Mouse (Mus musculus) right cerebral cortex, postnatal 10 days (tissue): Measurements from ENCODE around the gene Drap1.

Experiments used
- DNase-seq, 2 experiments: peaks; one replicate each; pipeline ENCODE4 v3.0.0; 2021; ENCODE audit warnings: low spot score in 2 of 2

Drap1 gene

DNA sequence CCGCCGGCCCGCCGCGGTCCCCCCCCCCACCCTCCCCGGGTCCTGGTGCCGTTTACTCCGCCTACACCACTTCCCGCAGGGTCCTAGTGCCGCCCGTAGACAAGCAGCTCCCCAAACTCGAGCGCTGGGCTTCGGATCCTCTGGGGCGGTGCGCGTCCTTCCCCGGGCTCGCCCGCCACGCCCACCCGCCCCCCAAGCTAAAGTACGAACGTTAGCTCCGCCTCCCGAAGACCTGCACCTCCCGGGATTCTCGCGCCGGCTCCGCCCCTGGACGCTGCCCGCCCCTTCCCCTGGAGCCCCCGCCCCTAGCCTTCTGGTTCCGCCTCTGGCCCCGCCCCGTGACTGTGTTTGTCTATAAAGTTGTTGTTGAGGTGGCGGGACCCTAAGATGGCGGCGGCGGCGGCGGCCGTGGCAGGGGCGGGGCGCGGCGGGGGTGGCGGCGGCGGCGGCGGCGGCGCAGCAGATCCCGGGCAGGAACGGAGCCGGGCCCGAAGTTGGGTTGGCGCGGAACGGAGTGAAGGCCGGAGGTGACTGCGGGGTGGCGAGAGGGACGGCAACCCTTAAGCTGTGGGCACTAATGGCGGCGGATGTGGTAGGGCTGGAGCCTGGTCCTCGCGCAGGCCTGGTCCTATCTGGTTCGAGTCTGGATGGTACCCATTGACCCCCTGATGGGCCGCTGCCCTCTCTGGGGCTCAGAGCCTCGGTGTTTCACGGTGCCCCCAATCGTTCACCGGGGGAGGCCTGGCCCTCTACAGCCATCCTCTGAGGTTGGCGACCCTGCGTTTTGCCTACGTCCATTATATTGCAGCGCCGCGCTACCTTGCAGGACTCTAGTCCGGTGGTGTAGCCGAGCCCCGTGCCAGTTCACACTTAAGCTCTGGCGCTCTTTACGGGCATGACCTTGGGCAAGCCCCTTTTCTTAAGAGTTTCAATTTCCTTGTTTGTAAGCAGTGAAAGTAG, at the start of gene Drap1, which contains the start of gene AI837181:
TSS of gene Drap1 (minus strand) at position 198 of the 960 bp plus-strand sequence.
TSS of gene AI837181 (plus strand) at position 363 of the 960 bp plus-strand sequence.
- peak; percentile 96 to 97 for DNase-seq

DNA sequence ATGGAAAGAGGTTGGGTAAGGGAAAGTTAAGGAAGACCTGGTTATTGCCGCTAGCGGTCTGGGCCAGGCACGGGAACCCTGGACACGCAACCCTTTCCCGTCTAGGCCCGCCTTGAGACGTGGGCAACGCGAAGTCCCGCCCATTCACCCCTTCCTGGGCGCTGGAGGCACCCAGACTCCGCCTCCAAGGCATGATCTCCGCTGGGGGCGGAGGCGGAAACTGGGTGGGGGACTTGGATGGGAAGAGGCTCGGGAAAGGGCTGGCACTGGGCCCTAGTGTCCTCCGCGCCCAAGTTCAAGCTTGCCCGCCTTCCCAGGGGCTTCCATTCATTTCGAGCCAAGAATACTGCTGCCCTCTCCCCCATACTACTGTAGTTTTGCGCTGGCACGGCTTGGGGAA, 48.9 kb upstream of the Drap1 start, which contains the start of gene Efemp2:
TSS of gene Efemp2 (plus strand) at position 235 of the 400 bp plus-strand sequence.
- DNase-seq: peak; percentile 82 to 86

DNA sequence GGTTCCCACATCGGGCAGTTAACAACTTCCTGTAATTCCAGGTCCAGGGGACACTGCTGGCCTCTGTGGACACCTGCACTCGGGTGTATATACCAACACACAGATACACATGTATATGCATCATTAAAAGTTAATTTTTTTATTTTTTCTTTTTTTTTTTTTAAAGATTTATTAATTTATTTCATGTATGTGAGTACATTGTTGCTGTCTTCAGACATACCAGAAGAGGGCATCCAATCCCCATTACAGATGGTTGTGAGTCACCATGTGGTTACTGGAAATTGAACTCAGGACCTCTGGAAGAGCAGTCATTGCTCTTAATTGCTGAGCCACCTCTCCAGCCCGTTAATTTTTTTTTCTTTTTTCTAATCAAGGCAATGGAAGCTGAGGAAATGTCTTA, 48.1 kb upstream of the Drap1 start:
- DNase-seq: no peak

DNA sequence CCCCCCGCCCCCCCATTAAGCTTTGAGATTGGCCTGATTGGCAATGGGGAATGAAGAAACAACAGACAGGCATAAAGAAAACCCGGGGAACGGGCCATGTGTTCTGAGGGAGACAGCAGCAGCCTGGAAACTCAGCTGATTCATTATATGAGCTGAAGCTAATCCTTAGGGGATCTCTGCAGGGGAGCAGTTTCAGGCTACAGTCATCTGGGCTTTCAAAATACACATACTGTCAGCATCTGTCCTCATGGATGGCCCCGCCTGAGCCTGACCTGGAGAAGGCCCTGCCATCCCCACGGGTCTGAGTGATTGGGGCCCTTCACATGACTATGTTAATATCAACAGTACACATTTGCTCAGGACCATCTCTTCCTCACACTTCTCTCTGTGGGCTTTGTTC, 47.1 kb upstream of the Drap1 start:
- DNase-seq: no peak

DNA sequence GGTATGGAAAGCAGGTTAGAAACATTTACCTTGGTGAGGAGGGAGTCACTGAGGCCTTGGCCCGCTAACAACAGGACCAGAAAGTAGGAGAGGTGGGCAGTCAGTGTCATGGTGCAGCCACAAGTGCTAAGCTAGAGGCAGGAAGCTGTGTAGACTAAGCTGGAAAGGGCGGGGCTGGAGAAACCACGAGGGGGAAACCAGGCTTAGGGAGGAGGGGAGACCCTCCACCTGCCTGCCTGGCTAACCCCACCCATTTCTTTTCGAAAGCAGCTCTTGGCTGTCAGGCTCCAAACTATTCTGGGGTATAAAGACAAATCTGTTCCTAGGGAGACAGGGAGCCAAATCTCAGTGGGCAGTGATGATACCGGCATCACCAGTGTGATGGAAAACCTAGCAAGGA, 43.6 kb upstream of the Drap1 start, which contains the start of gene Ctsw:
TSS of gene Ctsw (minus strand) at position 134 of the 400 bp plus-strand sequence.
- DNase-seq: peak in 1 of 2 experiments; percentile 53

DNA sequence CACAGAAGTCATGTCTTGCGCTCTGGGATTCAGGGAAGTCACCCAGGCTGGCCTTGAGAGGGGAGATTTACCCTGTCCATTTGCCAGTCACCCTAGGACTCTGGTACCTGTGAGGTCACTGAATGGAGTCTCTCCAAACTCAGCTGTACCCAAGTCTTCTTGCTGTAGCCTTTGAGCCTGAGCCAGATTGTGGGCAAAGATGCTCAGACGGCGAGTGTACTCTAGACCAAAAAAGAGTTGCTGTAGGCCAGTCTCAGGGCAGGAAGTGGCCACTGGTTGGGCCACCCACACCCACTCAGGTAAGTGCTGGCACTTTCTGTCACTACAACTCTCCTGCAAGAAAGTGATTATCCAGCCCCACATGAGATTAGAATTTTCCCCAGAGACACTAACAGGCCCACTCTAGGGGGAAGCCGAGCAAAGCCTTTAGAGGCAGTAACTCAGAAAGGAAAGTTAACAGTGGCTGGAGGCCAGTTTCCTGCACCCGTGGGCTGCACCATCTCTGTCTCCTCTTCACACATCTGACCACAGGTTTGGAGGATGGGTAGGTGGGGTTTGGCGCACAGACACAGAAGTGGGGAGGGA, 42.2 kb upstream of the Drap1 start:
- DNase-seq: no peak

DNA sequence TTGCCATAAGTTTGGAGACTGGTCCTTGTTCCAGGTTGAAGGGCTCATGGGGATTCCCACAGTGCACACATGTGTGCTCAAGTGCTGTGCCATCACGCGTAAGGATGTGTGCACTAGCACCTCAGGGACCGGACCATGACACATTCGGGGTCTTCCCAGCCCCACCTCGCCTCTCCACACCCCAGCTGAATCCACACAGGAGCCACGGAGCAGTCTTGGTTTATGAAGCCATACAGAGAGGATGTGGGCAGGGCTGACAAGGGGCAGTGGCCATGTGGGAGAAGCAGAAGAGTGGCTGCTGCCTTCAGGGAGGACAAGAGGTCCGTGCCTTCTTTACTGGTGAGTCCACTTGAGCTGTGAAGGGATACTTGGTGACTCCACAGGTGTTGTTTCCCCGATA, 40.3 kb upstream of the Drap1 start:
- no peak for DNase-seq

DNA sequence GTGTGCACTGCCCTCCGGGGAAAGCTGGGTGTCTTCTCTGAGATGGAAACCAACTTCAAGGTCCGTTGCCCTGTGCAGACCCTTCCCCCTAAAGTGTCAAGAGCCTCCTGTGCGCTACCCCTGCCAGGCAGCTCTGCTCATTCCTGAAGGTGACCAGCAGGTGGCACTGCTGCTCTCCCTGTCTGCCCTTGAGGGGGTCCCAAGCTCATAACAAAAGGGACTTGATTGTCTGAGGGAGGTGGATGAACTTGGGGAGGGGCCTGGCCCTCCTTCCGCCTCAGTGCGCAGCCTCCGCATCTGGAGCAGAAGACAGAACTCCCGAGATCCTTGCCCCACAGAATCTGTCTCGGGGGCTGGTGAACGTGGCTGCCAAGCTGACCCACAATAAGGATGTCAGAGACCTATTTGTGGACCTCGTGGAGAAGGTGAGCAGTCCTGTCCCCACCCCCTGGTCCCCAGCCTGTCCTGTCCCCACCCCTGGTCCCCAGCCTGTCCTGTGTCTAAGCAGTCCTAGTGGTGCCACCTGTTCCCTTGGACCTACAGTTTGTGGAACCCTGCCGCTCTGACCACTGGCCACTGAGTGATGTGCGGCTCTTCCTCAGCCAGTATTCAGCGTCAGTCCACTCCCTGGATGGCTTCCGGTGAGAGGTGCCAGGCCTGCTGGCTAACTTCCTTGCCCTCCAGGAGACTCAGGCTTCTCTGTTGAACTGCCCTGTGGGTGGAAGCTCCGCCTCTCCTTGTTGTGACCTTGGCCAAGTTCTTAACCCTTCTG, 39.2 kb upstream of the Drap1 start:
- peak; percentile 70 to 80 for DNase-seq

DNA sequence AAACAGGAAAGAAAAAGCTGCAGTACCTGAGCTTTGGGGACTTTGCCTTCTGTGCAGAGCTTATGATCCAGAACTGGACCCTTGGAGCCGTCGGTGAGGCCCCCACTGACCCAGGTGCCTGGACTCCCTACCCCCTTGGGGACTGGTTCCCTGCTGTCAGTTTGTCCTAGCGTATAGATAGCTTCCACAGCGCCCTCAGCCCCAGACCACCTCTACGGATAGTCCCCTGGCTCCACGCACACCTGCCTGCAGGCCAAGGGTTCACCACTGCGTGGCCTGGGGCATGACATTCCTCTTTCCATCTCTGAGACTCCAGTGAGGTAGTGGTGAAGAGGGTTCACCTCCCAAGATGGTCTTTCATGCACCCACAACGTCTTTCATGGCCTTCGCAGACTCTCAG, 38.4 kb upstream of the Drap1 start:
- no peak for DNase-seq

DNA sequence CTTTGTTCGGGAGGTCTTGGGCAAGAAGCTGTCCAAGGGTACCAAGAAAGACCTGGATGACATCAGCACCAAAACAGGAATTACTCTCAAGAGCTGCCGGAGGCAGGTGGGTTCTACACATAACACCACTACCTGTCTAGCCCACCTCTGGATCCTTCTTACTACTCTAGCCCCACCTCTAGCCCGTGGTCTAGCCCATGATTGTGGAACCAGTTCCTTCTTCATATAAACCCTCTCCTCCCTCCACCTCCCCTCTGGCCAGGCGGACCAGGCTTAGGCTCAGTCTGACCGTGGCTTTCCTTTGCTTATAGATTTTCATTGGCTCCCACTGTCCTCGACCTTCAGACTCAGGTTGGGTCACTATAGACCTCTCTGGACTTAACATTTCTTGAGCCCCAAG, 36.6 kb upstream of the Drap1 start:
- DNase-seq: no peak

DNA sequence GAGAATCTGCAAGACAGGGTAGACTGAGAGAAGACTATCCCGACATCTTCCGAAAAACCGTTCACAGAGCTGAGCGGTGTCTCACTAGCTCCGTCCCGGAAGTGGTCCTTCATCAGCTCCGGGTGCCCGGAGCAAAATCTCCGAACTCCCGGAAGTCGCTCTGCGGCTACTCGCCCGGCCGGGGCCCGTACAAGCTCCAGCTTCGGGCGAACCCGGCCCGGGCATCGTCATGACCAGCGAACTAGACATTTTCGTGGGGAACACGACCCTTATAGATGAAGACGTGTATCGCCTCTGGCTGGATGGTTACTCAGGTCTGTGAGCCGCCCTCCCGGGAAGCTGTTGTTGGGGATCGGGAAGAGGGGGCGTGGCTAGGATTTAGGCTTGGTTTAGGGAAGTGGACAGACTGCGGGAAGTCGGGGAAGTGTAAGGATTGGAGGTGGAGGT, 35.7 kb upstream of the Drap1 start, which contains the start of gene Fibp:
TSS of gene Fibp (plus strand) at position 151 of the 447 bp plus-strand sequence.
- peak; percentile 93 to 94 for DNase-seq

DNA sequence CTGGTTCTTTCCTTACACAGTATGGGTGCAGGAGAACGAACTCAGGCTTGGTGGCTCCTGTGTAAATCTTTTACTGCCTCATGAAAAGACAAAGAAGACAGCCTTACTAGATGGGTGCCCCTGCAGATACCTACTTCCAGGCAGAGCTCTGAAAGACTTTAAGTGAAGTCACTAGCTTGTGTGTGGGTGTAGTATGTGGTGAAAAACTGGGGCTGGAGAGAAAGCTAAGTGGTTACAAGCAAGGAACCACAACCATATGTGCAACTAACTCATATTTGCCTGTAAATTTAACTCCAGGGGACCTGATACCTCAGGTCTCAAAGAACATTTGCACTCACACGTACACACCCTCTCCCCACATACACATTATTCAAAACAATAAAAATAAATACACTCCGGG, 35.1 kb upstream of the Drap1 start:
- DNase-seq: no peak

DNA sequence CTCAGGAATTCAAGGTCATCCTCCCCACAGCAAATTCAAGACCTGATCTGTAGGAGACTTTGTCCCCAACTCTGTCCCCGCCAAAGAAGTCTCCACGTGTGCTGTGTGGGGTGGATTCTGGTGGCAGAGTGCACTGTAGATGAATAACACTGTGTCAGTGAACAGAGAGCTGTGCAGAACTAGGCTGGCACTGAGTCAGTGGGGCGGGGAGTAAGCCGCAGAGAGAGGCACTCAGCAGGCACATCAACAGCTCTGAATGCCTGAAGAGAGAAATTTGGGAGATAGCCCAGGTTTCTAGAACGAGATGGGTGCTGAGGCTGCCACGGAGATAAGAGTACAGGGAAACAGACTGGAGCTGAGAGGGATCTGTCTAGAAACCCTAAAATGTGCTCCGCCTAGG, 34.2 kb upstream of the Drap1 start:
- DNase-seq: peak; percentile 76 to 77

DNA sequence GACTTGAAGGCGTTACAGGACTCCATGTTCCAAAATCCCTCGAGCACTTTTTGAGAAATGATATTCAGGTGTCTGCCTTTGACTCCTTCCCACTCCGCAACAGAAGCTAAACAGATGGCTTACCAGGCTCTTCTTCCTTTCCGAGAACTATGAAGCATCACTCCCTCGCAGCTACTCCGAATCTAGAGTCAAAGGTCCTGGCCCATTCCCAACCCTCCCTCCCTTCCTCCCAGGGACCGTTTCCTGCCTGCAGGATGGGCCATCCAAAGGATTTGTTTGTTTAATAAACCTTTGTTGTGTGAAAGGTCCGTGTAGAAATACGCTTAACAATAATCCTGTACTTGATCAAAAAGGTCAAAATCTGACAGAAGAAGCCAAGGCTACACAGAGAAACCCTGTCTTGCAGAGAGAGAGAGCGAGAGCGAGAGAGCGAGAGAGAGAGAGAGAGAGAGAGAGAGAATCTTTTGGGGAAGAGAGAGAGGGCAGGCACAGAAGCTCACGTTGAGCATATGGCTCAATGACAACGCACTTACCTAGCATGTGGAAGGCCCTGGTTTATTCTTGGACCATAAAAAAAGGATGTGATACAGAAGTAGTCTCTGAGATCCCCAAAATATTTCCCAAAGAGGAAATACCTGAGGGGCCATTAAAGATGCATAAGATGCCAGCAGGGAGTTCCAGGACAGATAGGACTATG, 33.1 kb upstream of the Drap1 start, which contains the start of gene Ccdc85b:
TSS of gene Ccdc85b (minus strand) at position 149 of the 697 bp plus-strand sequence.
- DNase-seq: no peak

DNA sequence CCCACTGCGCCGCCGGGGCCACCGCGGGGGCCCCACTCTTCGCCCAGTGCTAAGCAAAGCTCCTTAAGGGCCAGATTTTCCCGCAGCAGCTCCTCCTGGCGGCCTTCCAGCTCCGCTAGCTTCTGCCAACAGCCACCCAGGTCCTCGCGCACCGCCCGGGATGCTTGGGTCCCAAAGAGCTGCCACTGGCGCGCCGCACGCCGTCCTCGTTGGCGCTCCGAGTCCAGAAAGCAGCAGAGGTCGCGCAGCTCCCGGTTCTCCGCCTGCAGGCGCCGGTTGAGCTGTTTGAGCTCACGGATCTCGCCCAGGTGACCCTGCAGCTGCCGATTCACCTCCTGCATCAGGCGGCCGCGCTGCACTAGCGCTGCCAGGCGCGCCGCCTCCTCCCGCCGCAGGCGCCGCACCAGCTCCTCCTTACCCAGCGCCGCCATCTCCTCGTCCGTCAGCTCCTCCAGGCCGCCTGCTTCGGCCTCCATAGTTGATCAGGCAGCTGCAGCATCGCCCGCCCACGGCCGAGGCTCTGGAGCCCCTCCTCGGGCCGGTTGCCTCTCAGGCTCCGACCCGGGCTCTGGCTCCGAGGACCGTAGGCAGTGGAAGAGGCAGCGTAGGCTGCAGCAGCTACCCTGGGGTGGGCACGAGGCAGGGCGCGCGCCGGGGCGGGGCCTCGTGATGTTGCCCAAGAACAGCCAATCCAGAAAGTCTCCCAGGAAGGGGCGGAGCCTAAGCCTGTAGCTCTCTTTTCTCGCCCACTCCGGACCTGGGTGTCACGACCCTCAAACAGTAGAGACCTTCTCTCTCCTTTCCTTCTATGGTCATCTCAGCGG, 32.4 kb upstream of the Drap1 start:
- peak; percentile 97 to 98 for DNase-seq

DNA sequence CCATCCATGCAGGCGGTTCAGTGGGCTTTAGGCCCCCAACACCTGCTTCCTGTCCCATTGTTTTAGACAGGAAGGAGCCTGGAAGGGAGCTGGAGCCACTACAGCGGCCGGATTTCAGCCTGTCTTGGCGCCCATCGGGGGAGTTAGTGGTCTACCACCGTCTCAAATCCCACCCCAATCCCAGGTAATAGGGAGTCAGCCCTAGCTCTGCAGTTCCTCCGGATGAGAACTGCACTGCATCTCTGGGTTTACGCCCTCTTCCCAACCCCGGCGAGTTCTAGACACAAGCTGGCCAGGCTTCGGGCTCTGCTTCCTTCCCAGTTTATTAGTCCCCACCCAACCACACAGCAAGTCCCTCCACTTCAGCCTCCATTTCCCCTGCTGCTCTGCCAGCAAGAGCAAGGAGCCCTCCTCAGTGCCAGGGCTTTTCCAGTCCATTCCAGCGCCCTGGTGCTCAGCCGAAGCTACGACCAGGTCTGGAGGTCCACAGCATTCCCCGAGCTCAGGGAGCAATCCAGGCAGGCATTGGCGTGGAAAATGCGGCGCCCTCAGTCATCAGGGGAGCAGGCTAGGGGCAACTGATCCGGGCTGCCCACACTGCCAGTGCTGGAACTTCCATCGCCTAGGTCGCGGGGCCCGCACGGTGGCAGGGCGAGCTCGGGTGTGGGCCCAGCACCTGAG, 31.6 kb upstream of the Drap1 start:
- no peak for DNase-seq

DNA sequence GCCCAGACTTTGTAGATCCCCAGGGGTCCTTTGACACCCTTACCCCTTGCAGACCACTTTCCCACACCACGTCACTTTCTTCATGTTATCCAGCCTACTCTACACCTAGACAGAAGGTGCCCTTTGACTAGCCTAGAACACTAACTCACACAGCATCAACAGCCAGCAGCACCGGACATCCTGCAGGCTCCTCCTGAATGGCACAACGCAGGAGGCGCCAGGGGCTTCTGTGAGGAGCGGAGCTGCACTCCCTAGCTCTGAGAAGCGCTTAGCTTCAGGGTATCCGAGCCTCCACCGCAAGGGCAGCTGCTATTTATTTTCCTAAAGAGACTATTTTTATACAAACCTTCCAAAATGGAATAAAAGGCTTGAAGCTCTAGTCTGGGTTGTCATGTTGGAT, 30.8 kb upstream of the Drap1 start:
- peak in 1 of 2 experiments; percentile 39 for DNase-seq

DNA sequence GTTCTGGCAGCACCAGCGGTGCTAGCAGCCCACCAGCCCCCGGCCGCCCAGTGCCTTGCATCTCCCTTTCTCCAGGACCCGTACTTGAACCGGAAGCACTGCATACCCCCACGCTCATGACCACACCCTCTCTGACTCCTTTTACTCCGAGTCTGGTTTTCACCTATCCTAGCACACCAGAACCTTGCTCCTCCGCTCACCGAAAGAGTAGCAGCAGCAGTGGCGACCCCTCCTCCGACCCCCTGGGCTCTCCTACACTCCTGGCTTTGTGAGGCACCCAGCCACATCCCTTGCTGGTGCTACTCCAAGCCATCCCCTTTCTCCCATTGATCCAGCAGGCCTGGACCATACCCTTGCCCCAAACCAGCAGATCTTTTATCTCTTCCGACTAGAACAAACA, 30.3 kb upstream of the Drap1 start:
- DNase-seq: no peak

DNA sequence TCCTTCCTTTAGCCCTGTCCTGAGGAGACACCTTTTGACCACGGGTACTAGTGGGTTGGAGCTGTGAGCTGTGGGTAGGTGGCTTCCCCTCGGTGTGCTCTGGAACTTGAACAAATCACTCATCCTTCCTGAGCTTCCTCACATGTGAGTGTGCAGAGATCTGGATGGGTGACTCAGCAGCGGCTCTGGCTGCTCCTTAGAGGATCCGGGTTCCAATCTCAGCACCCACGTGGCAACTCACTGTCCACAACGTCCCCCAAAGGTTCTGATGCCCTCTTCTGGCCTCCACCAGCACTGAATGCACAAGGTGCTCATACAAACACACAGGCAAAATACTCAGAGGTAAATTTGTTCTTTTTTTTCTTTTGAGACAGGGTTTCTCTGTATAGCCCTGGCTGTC, 27.0 kb upstream of the Drap1 start:
- DNase-seq: no peak

DNA sequence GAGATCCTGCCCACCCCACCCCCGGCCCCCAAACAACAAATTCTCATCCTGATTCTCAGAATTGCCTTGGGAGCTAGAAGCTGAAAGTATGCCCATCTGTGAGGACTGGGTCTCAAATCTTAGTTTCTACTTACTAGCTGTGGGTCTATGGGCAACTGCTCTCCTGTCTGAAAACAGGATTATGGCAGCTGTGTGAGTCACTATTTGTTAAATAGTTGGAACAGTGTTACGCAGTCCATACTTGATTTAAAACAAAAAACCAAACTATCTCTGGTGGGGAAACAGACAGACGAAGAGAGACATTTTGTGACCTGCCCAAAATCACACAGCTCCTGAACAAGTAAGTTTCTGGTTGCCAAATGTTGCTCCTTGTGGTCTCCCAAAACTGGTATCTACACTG, 24.9 kb upstream of the Drap1 start:
- no peak for DNase-seq
